Mouse (Mus musculus): ENCODE measurements at regions not wholly inside any gene's neighbourhood (a gene's known extent, or its start where the extent isn't known, plus 50 kb on each side); places are given as distances from the start of the nearest gene placed in this dataset.

GRCm38 (mm10) chr5:58740759-58741158, 1023.0 kb downstream of the Pcdh7 start:
- no peak overlapping the region for H3K4me3 ChIP-seq (ENCODE audit: low read depth, low read length)
- no peak overlapping the region for H3K4me2 ChIP-seq (ENCODE audit: low read depth, low read length)
- WGBS (ENCODE audit: insufficient replicate concordance) = 69% methylated on average over 1 of the region's 1 CpGs
- H3K27me3 ChIP-seq (ENCODE audit: insufficient read depth, low read length) = no peaks in the 10 kb centered on the region
- H3K9me3 ChIP-seq (ENCODE audit: low read length) = no peaks in the 10 kb centered on the region
- no peak for ATAC-seq
- no peak overlapping the region for H3K27ac ChIP-seq (ENCODE audit: low read depth)
- no peaks in the 10 kb centered on the region for H3K36me3 ChIP-seq (replicated peaks; ENCODE audit: insufficient read depth, low read length)
- DNase-seq = no peak
- H3K9ac ChIP-seq (replicated peaks) = no peak overlapping the region
- TF ChIP-seq EP300 (IDR thresholded peaks at IDR 0.05; ENCODE audit: low read depth) (no peak), CTCF (IDR thresholded peaks at IDR 0.05; ENCODE audit: low read depth) (no peak)
- no peaks in the 10 kb centered on the region for H3K4me1 ChIP-seq (ENCODE audit: insufficient read depth)

DNA sequence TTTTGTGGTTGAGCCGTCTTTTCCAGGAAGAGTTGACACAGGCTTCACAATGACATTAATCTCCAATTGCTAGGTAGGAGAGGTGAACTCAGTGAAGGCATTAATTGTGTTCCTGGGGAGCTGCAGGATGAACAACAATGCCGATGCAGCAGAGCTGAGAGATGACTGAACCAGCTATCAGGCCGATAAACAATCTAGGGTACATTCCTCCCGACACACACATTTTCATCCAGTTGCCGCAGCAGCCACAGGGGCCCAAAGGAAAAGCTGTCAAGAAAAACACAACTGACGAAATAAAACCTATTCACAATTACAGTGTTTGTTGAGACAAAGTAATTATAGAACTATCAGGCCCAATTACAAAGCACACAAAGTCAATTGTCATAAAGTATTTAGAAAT, 1029.9 kb downstream of the Pcdh7 start:
- H3K4me2 ChIP-seq (ENCODE audit: low read depth, low read length) = no peak overlapping the region
- no peak overlapping the region for H3K4me3 ChIP-seq (ENCODE audit: low read depth, low read length)
- DNase-seq (no peak), ATAC-seq (no peak)
- no peaks in the 10 kb centered on the region for H3K9me3 ChIP-seq (ENCODE audit: low read length)
- 32% methylated on average over 6 of the region's 6 CpGs for WGBS (ENCODE audit: insufficient replicate concordance)
- no peaks in the 10 kb centered on the region for H3K4me1 ChIP-seq (ENCODE audit: insufficient read depth)
- no peak overlapping the region for H3K9ac ChIP-seq (replicated peaks)
- no peaks in the 10 kb centered on the region for H3K36me3 ChIP-seq (replicated peaks; ENCODE audit: insufficient read depth, low read length)
- TF ChIP-seq EP300 (IDR thresholded peaks at IDR 0.05; ENCODE audit: low read depth) (no peak), CTCF (IDR thresholded peaks at IDR 0.05; ENCODE audit: low read depth) (no peak)
- H3K27me3 ChIP-seq (ENCODE audit: insufficient read depth, low read length) = no peaks in the 10 kb centered on the region
- no peak overlapping the region for H3K27ac ChIP-seq (ENCODE audit: low read depth)

- no peaks in the 10 kb centered on the region for H3K4me1 ChIP-seq (ENCODE audit: insufficient read depth)
- no peaks in the 10 kb centered on the region for H3K36me3 ChIP-seq (replicated peaks; ENCODE audit: insufficient read depth, low read length)
- H3K27ac ChIP-seq (ENCODE audit: low read depth) = no peak overlapping the region
- TF ChIP-seq CTCF (IDR thresholded peaks at IDR 0.05; ENCODE audit: low read depth) = no peak
- TF ChIP-seq EP300 (IDR thresholded peaks at IDR 0.05; ENCODE audit: low read depth) = no peak
- no peaks in the 10 kb centered on the region for H3K27me3 ChIP-seq (ENCODE audit: insufficient read depth, low read length)
- H3K4me3 ChIP-seq (ENCODE audit: low read depth, low read length) = no peak overlapping the region
- no peak for DNase-seq
- 74% methylated on average over 6 of the region's 6 CpGs for WGBS (ENCODE audit: insufficient replicate concordance)
- ATAC-seq = no peak
- no peaks in the 10 kb centered on the region for H3K9me3 ChIP-seq (ENCODE audit: low read length)
- no peak overlapping the region for H3K9ac ChIP-seq (replicated peaks)
- H3K4me2 ChIP-seq (ENCODE audit: low read depth, low read length) = no peak overlapping the region
These were observed 1034.0 kb downstream of the Pcdh7 start for GRCm38 (mm10) chr5:58751777-58752176.
